9 mouse cellular contexts compared by ENCODE assay signal in the genomic region with DNA sequence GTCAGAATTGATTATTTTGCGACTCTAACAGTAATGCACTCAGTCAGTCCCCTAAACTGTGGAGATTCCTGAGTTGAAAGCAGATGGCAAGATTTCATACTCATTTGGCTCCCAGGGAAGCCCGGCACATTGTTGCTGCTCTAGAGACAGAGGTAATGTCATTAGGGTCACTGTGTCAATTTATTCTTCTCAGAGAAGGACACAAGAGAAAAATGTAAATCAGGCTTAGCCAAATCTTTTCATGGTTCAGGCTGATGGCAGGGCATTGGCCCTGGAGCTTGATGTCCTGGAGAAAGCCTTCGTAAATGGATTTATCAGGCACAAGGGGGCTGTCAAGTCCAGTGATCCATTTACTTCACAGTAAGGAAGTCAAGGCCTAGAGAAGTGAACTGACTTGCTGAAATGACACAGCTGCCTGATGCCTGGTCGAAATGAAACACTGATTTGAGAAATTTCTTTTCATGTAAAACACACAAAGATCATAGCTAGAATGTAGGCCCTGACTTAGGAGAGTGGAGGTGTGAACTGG.
DNase-seq lines count a peak whose midpoint lies in the region; ATAC-seq lines count a peak whose summit lies in the region.
"Had no signal": no experiment of that assay in that cellular context is flagged by ENCODE, and none has a peak within 500 bp of the region (broad histone marks: within the 10 kb centered on the region; RNA-seq: fewer than 3 reads in every experiment).

No protein-coding gene starts in this region.

- 22% methylated on average over 4 of the region's 4 CpGs for WGBS in forebrain, embryonic 10.5 days
- WGBS in hindbrain, embryonic 16.5 days = 8% methylated on average over 4 of the region's 4 CpGs
- WGBS in neural tube, embryonic 12.5 days = 6% methylated on average over 4 of the region's 4 CpGs
- WGBS in intestine, embryonic 16.5 days = 24% methylated on average over 4 of the region's 4 CpGs

- peaks cover 27% of the 10 kb centered on the region for H3K4me1 ChIP-seq in forebrain, embryonic 10.5 days
- peaks cover 19% of the 10 kb centered on the region for H3K4me1 ChIP-seq in hindbrain, embryonic 16.5 days (ENCODE audit: control insufficient read depth, insufficient read depth, low read depth, low read length)
- H3K4me1 ChIP-seq in neural tube, embryonic 12.5 days = peaks cover 18% of the 10 kb centered on the region
- no peaks in the 10 kb centered on the region; the same call in 1 of the 2 replicates for H3K4me1 ChIP-seq in intestine, embryonic 16.5 days (ENCODE audit: control insufficient read depth, insufficient read depth, low read length)

- no peaks in the 10 kb centered on the region for H3K27me3 ChIP-seq in forebrain, embryonic 10.5 days (ENCODE audit: poor library complexity, severe bottlenecking)
- no peaks in the 10 kb centered on the region for H3K27me3 ChIP-seq in hindbrain, embryonic 16.5 days (replicated peaks; ENCODE audit: control insufficient read depth, insufficient read depth, low read length)
- H3K27me3 ChIP-seq in neural tube, embryonic 12.5 days (replicated peaks) = no peaks in the 10 kb centered on the region
- no peaks in the 10 kb centered on the region for H3K27me3 ChIP-seq in intestine, embryonic 16.5 days (replicated peaks; ENCODE audit: control insufficient read depth, insufficient read depth, low read length)

- no peak overlapping the region for H3K4me3 ChIP-seq in forebrain, embryonic 10.5 days
- no peak overlapping the region for H3K4me3 ChIP-seq in hindbrain, embryonic 16.5 days (ENCODE audit: low read length)
- H3K4me3 ChIP-seq in neural tube, embryonic 12.5 days = no peak overlapping the region
- H3K4me3 ChIP-seq in intestine, embryonic 16.5 days (ENCODE audit: low read length) = no peak overlapping the region

- H3K36me3 ChIP-seq in forebrain, embryonic 10.5 days (replicated peaks) = no peaks in the 10 kb centered on the region
- H3K36me3 ChIP-seq in hindbrain, embryonic 16.5 days (ENCODE audit: control insufficient read depth, insufficient read depth, low read length) = no peaks in the 10 kb centered on the region
- no peaks in the 10 kb centered on the region for H3K36me3 ChIP-seq in neural tube, embryonic 12.5 days
- H3K36me3 ChIP-seq in intestine, embryonic 16.5 days (ENCODE audit: control insufficient read depth, insufficient read depth, low read length) = no peaks in the 10 kb centered on the region

- no peak overlapping the region for H3K9ac ChIP-seq in hindbrain, embryonic 16.5 days (ENCODE audit: low read depth, low read length)
- H3K9ac ChIP-seq in neural tube, embryonic 12.5 days = no peak overlapping the region
- no peak overlapping the region for H3K9ac ChIP-seq in intestine, embryonic 16.5 days (ENCODE audit: low read depth, low read length)
- H3K9ac ChIP-seq: liver, embryonic 14.5 days had no signal

- no peak overlapping the region for H3K4me2 ChIP-seq in hindbrain, embryonic 16.5 days (ENCODE audit: low read length)
- H3K4me2 ChIP-seq in neural tube, embryonic 12.5 days (replicated peaks) = peak overlapping the region; percentile 28; the same call in 1 of the 2 replicates
- no peak overlapping the region for H3K4me2 ChIP-seq in intestine, embryonic 16.5 days (ENCODE audit: low read depth, low read length)

- no peaks in the 10 kb centered on the region; the same call in 1 of the 2 replicates for H3K9me3 ChIP-seq in forebrain, embryonic 10.5 days
- H3K9me3 ChIP-seq in hindbrain, embryonic 16.5 days (ENCODE audit: control insufficient read depth, low read length) = 0 out of 2 replicates have a peak, but pooled peaks cover 4% of the 10 kb centered on the region
- no peaks in the 10 kb centered on the region for H3K9me3 ChIP-seq in neural tube, embryonic 12.5 days
- no peaks in the 10 kb centered on the region for H3K9me3 ChIP-seq in intestine, embryonic 16.5 days (ENCODE audit: control insufficient read depth, low read length)

- DNase-seq in embryo, embryonic 11.5 days (ENCODE audit: low read depth, low spot score) = peak; percentile 37
- DNase-seq in forebrain, embryonic 10.5 days (ENCODE audit: extremely low spot score, low spot score) = peak; percentile 37
- no peak for DNase-seq in liver
- no peak for DNase-seq in adrenal gland, postnatal 14 days

- peak; percentile 93 for ATAC-seq in hindbrain, embryonic 16.5 days
- peak; percentile 83 for ATAC-seq in neural tube, embryonic 12.5 days (ENCODE audit: low FRiP score, low read depth)
- ATAC-seq in intestine, embryonic 16.5 days = no peak

- peak overlapping the region; percentile 53 for H3K27ac ChIP-seq in forebrain, embryonic 10.5 days
- H3K27ac ChIP-seq in hindbrain, embryonic 16.5 days (ENCODE audit: low read depth, low read length) = peak overlapping the region; percentile 27
- 0 out of 2 replicates have a peak overlapping the region, but pooled peaks have one; percentile 20 for H3K27ac ChIP-seq in neural tube, embryonic 12.5 days
- H3K27ac ChIP-seq in intestine, embryonic 16.5 days (ENCODE audit: low read length) = no peak overlapping the region
- H3K27ac ChIP-seq: liver, embryonic 14.5 days; stomach, postnatal 0 days had no signal

Comparison
In these comparisons a context has a peak if more than half of its experiments do, and no peak if none do; other contexts are left out.
1. DNase-seq: peak in embryo, embryonic 11.5 days (single experiment) and forebrain, embryonic 10.5 days (single experiment); none in liver (single experiment) and adrenal gland, postnatal 14 days (single experiment).